Mouse (Mus musculus): ENCODE measurements around the gene Slc34a3. TPM values are rescaled to one million over a fixed set of nuclear protein-coding genes. Genes with fewer than 3 reads are reported as not detected.
A peak's percentile ranks its signal among the peaks of the same experiment; 100 is the strongest.

Gene Slc34a3
- polyA plus RNA-seq, 1 experiment = not detected

- Histone ChIP-seq H3K4me3 (replicated peaks; ENCODE audit: control insufficient read depth, low read depth, low read length) (peak overlapping the region; percentile 36), H3K27ac (ENCODE audit: control insufficient read depth, insufficient read depth, low read depth, low read length, poor library complexity) (peak overlapping the region; percentile 93), H3K4me1 (ENCODE audit: control insufficient read depth, insufficient read depth, low read length) (peaks cover 14% of the 10 kb centered on the region)
- WGBS = 2% methylated on average over 6 of the region's 6 CpGs
- TF ChIP-seq POLR2A (IDR thresholded peaks at IDR 0.05; ENCODE audit: borderline replicate concordance, control insufficient read depth, low read depth, low read length) = no peak
- TF ChIP-seq CTCF (IDR thresholded peaks at IDR 0.05; ENCODE audit: control insufficient read depth, insufficient read depth, low read length) = peak; percentile 98
Measured at GRCm38 (mm10) chr2:25193330-25193770, 40.8 kb downstream of the Slc34a3 start.

- WGBS = 85% methylated on average over 6 of the region's 6 CpGs
- H3K27ac ChIP-seq (ENCODE audit: control insufficient read depth, insufficient read depth, low read depth, low read length, poor library complexity) = no peak overlapping the region
- no peak overlapping the region for H3K4me3 ChIP-seq (replicated peaks; ENCODE audit: control insufficient read depth, low read depth, low read length)
- H3K4me1 ChIP-seq (ENCODE audit: control insufficient read depth, insufficient read depth, low read length) = no peaks in the 10 kb centered on the region; the same call in 1 of the 2 replicates
- TF ChIP-seq POLR2A (IDR thresholded peaks at IDR 0.05; ENCODE audit: borderline replicate concordance, control insufficient read depth, low read depth, low read length) = no peak
- TF ChIP-seq CTCF (IDR thresholded peaks at IDR 0.05; ENCODE audit: control insufficient read depth, insufficient read depth, low read length) = no peak
Measured at GRCm38 (mm10) chr2:25187841-25188240, 46.3 kb downstream of the Slc34a3 start.

- no peak overlapping the region for H3K4me3 ChIP-seq (replicated peaks; ENCODE audit: control insufficient read depth, low read depth, low read length)
- TF ChIP-seq CTCF (IDR thresholded peaks at IDR 0.05; ENCODE audit: control insufficient read depth, insufficient read depth, low read length) = no peak
- no peak for TF ChIP-seq POLR2A (IDR thresholded peaks at IDR 0.05; ENCODE audit: borderline replicate concordance, control insufficient read depth, low read depth, low read length)
- no peaks in the 10 kb centered on the region; the same call in 1 of the 2 replicates for H3K4me1 ChIP-seq (ENCODE audit: control insufficient read depth, insufficient read depth, low read length)
- H3K27ac ChIP-seq (ENCODE audit: control insufficient read depth, insufficient read depth, low read depth, low read length, poor library complexity) = no peak overlapping the region
- 37% methylated on average over 5 of the region's 5 CpGs for WGBS
Measured at GRCm38 (mm10) chr2:25186575-25186930, 47.6 kb downstream of the Slc34a3 start.

DNA sequence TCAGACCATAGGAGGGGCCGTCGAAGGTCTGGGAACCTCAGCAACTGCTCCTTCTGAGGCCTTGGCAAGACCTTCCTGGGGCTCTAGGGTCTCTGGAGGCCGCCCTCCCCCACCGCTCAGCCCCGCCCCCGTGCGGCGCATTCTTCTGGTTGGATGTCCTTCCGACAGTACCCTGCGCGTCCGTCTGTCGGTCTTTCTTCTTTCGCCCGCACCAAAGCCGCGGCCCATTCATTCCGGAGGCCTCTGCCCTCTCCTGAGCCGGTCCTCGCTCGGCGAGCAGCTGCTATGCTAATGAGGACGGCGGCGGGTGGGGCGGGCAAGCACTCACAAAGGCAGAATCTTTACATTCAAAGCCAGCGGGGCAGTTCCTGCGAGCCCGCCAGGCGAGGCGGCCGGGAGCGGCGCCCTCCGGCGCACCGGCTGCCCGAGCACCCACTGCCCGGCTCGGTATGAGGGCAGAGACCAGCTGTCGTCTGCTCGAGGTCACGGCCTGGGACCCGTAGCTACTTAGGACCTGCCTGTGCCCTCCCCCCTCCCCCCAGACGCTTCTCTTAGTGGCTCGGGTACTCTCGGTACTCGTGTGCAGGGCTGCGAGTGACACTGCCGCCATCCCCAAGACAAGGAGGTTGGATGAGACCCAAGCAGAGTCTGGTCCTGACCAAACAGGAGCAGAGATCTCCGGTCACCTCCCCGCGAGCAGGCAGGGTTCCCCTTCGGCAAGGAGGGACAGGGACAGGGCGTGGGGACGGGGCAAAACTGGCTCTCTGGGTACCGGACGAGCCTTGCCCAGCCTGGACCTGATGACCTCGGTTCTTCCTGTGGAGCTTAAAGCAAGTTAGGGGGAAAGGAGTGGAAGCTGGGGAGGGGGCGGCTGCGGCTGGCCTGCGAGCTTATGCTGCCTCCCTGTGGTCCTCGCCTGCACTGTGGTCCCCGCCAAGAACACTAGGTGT lies 48.3 kb downstream of the Slc34a3 start:
- Histone ChIP-seq H3K4me3 (replicated peaks; ENCODE audit: control insufficient read depth, low read depth, low read length) (peak overlapping the region; percentile 45), H3K27ac (ENCODE audit: control insufficient read depth, insufficient read depth, low read depth, low read length, poor library complexity) (no peak overlapping the region; the same call in 1 of the 2 replicates), H3K4me1 (ENCODE audit: control insufficient read depth, insufficient read depth, low read length) (no peaks in the 10 kb centered on the region; the same call in 1 of the 2 replicates)
- TF ChIP-seq POLR2A (IDR thresholded peaks at IDR 0.05; ENCODE audit: borderline replicate concordance, control insufficient read depth, low read depth, low read length) (no peak; the same call in 1 of the 2 replicates), CTCF (IDR thresholded peaks at IDR 0.05; ENCODE audit: control insufficient read depth, insufficient read depth, low read length) (no peak; the same call in 1 of the 2 replicates)
- 3% methylated on average over 64 of the region's 64 CpGs for WGBS

GRCm38 (mm10) chr2:25184496-25184895 lies 49.7 kb downstream of the Slc34a3 start:
- 87% methylated on average over 7 of the region's 7 CpGs for WGBS
- H3K4me3 ChIP-seq (replicated peaks; ENCODE audit: control insufficient read depth, low read depth, low read length) = no peak overlapping the region
- no peak for TF ChIP-seq CTCF (IDR thresholded peaks at IDR 0.05; ENCODE audit: control insufficient read depth, insufficient read depth, low read length)
- no peak for TF ChIP-seq POLR2A (IDR thresholded peaks at IDR 0.05; ENCODE audit: borderline replicate concordance, control insufficient read depth, low read depth, low read length)
- H3K4me1 ChIP-seq (ENCODE audit: control insufficient read depth, insufficient read depth, low read length) = no peaks in the 10 kb centered on the region; the same call in 1 of the 2 replicates
- H3K27ac ChIP-seq (ENCODE audit: control insufficient read depth, insufficient read depth, low read depth, low read length, poor library complexity) = no peak overlapping the region

- TF ChIP-seq CTCF (IDR thresholded peaks at IDR 0.05; ENCODE audit: control insufficient read depth, insufficient read depth, low read length) = no peak
- no peak for TF ChIP-seq POLR2A (IDR thresholded peaks at IDR 0.05; ENCODE audit: borderline replicate concordance, control insufficient read depth, low read depth, low read length)
- no peaks in the 10 kb centered on the region; the same call in 1 of the 2 replicates for H3K4me1 ChIP-seq (ENCODE audit: control insufficient read depth, insufficient read depth, low read length)
- no peak overlapping the region for H3K27ac ChIP-seq (ENCODE audit: control insufficient read depth, insufficient read depth, low read depth, low read length, poor library complexity)
- H3K4me3 ChIP-seq (replicated peaks; ENCODE audit: control insufficient read depth, low read depth, low read length) = no peak overlapping the region
- 45% methylated on average over 2 of the region's 2 CpGs for WGBS
Measured at GRCm38 (mm10) chr2:25183336-25183735, 50.8 kb downstream of the Slc34a3 start.

GRCm38 (mm10) chr2:25182664-25183063 lies 51.5 kb downstream of the Slc34a3 start:
- TF ChIP-seq CTCF (IDR thresholded peaks at IDR 0.05; ENCODE audit: control insufficient read depth, insufficient read depth, low read length) (no peak), POLR2A (IDR thresholded peaks at IDR 0.05; ENCODE audit: borderline replicate concordance, control insufficient read depth, low read depth, low read length) (no peak)
- whole genome bisulfite sequencing = 31% methylated on average over 6 of the region's 6 CpGs
- no peak overlapping the region for H3K4me3 ChIP-seq (replicated peaks; ENCODE audit: control insufficient read depth, low read depth, low read length)
- H3K4me1 ChIP-seq (ENCODE audit: control insufficient read depth, insufficient read depth, low read length) = no peaks in the 10 kb centered on the region; the same call in 1 of the 2 replicates
- no peak overlapping the region for H3K27ac ChIP-seq (ENCODE audit: control insufficient read depth, insufficient read depth, low read depth, low read length, poor library complexity)

- TF ChIP-seq POLR2A (IDR thresholded peaks at IDR 0.05; ENCODE audit: borderline replicate concordance, control insufficient read depth, low read depth, low read length) (no peak), CTCF (IDR thresholded peaks at IDR 0.05; ENCODE audit: control insufficient read depth, insufficient read depth, low read length) (no peak)
- no peak overlapping the region for H3K27ac ChIP-seq (ENCODE audit: control insufficient read depth, insufficient read depth, low read depth, low read length, poor library complexity)
Measured at GRCm38 (mm10) chr2:25181891-25182397, 52.2 kb downstream of the Slc34a3 start.

More at GRCm38 (mm10) chr2:25181891-25182397, 52.2 kb downstream of the Slc34a3 start:
- Histone ChIP-seq H3K4me1 (ENCODE audit: control insufficient read depth, insufficient read depth, low read length) (no peaks in the 10 kb centered on the region; the same call in 1 of the 2 replicates), H3K4me3 (replicated peaks; ENCODE audit: control insufficient read depth, low read depth, low read length) (peak overlapping the region; percentile 52)
- 8% methylated on average over 17 of the region's 17 CpGs for WGBS

All from bone marrow, adult 2 months (tissue).